Mouse (Mus musculus) cortical plate, adult 2 months (tissue): Measurements from ENCODE around the gene Olfr477.

Source experiments
- CTCF ChIP-seq: fragments of 200-500 bp; IDR thresholded peaks from 2 replicates; pipeline ENCODE4 v1.5.1; 2011; ENCODE audit warnings: mild to moderate bottlenecking, control low read depth, low read length; ENCODE audit not compliant: insufficient read depth; ENCODE audit errors: extremely low read depth
- POLR2A ChIP-seq: fragments of 200-500 bp; IDR thresholded peaks from 2 replicates; pipeline ENCODE4 v1.6.1; 2011; ENCODE audit warnings: mild to moderate bottlenecking, low read length, control low read depth; ENCODE audit not compliant: insufficient read depth; ENCODE audit errors: extremely low read depth

GRCm38 (mm10) chr7:108033889-108034288 lies 47.4 kb downstream of the Olfr477 start, which contains the start of gene Olfr478:
- no peak for TF ChIP-seq CTCF
- TF ChIP-seq POLR2A, result no peak
